Mouse (Mus musculus) heart, embryonic 16.5 days (tissue): ENCODE data around the gene Ralgps1. TPM values are rescaled to one million over a fixed set of nuclear protein-coding genes. Genes with fewer than 3 reads are reported as not detected.
A peak's percentile ranks its signal among the peaks of the same experiment; 100 is the strongest.

ENCODE experiments used
- ATAC-seq: fragments of 200-750 bp; cut with Nextera tagmentation; replicated peaks from 2 replicates; pipeline ENCODE4 v1.8.0; 2017; ENCODE audit warnings: moderate number of reproducible peaks; ENCODE audit not compliant: insufficient read depth, low FRiP score; ENCODE audit errors: extremely low read depth
- H3K27ac ChIP-seq: fragments of 300-500 bp; sonication (generic); 2 replicates; pipeline ENCODE4 v1.5.1; 2014; ENCODE audit warnings: mild to moderate bottlenecking, low read length, control low read depth, moderate library complexity
- H3K27me3 ChIP-seq: fragments of 300-500 bp; sonication (generic); 2 replicates; pipeline ENCODE4 v1.6.1; 2014; ENCODE audit warnings: low read length, mixed read lengths; ENCODE audit not compliant: control insufficient read depth, insufficient read depth
- H3K36me3 ChIP-seq: fragments of 300-500 bp; sonication (generic); 2 replicates; pipeline ENCODE4 v1.6.1; 2014; ENCODE audit not compliant: control insufficient read depth, insufficient read depth
- H3K4me1 ChIP-seq: fragments of 300-500 bp; sonication (generic); 2 replicates; pipeline ENCODE4 v1.6.1; 2014; ENCODE audit warnings: low read length, mixed read lengths; ENCODE audit not compliant: control insufficient read depth, insufficient read depth
- H3K4me2 ChIP-seq: fragments of 300-500 bp; sonication (generic); 2 replicates; pipeline ENCODE4 v1.6.1; 2014; ENCODE audit warnings: low read depth, mild to moderate bottlenecking, control low read depth, low read length
- H3K4me3 ChIP-seq: fragments of 300-500 bp; sonication (generic); 2 replicates; pipeline ENCODE4 v1.5.1; 2014; ENCODE audit warnings: mild to moderate bottlenecking, control low read depth, low read length
- H3K9ac ChIP-seq: fragments of 300-500 bp; sonication (generic); 2 replicates; pipeline ENCODE4 v1.6.1; 2014; ENCODE audit warnings: low read length, control low read depth
- H3K9me3 ChIP-seq: fragments of 300-500 bp; sonication (generic); replicated peaks from 2 replicates; pipeline ENCODE4 v1.6.1; 2016; ENCODE audit warnings: low read length; ENCODE audit not compliant: control insufficient read depth
- WGBS: fragments of 180-500 bp; shearing (Covaris S2); extraction: QIAGEN DNeasy Blood & Tissue Kit; methylation state at CpG from one replicate; pipeline ENCODE4 v1.1.7; 2014; 5-methylcytosine and 5-hydroxymethylcytosine counted together
- polyA plus RNA-seq: library from polyadenylated mRNA; unstranded; fragments of >200 nt; fragmentation: Nextera tagmentation; extraction: Ambion mirVana; gene quantifications from 2 replicates; pipeline ENCODE4 v1.2.1, GENCODE M21; 2015

Gene Ralgps1
- polyA plus RNA-seq, 1 experiment from 2014 or later = 4.6 TPM

DNA sequence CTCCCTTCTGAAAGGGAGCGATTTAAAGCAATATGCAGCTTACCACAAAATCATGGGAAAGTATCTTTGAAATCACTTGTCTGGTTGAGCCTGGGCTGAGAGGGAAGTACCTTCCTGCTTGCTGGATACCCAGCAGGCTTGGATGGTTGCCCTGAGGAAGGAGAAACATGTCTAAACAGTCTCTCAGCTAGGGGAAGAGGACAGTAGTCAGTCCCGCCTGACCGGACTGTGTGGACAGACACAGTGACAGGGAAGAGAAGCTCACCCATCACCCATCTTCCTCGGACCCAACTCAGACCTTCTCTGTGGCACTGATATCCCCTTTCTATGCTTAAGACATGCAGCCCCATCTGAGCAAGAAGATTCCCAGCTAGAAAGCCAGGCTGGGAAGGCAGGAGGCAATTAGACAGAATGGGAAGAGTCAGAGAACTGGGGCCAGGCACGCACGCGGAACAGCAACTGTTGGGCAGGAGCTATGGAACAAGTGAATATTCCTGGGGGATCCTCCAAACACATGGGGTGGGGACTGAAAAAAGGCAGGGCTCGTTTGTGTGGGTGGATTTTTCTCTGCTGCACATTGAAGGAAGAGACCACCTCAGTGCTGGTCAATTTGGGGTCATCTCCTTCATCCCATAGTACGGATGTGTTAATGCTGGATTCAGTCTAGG is 116.8 kb downstream of the Ralgps1 start:
- no peak for ATAC-seq
- Histone ChIP-seq H3K4me2 (no peak overlapping the region), H3K27me3 (no peaks in the 10 kb centered on the region), H3K27ac (peak overlapping the region; percentile 89), H3K4me3 (no peak overlapping the region), H3K9me3 (no peaks in the 10 kb centered on the region), H3K4me1 (peaks cover 53% of the 10 kb centered on the region), H3K9ac (peak overlapping the region; percentile 44; the same call in 1 of the 2 replicates), H3K36me3 (no peaks in the 10 kb centered on the region)
- 64% methylated on average over 9 of the region's 9 CpGs for WGBS

DNA sequence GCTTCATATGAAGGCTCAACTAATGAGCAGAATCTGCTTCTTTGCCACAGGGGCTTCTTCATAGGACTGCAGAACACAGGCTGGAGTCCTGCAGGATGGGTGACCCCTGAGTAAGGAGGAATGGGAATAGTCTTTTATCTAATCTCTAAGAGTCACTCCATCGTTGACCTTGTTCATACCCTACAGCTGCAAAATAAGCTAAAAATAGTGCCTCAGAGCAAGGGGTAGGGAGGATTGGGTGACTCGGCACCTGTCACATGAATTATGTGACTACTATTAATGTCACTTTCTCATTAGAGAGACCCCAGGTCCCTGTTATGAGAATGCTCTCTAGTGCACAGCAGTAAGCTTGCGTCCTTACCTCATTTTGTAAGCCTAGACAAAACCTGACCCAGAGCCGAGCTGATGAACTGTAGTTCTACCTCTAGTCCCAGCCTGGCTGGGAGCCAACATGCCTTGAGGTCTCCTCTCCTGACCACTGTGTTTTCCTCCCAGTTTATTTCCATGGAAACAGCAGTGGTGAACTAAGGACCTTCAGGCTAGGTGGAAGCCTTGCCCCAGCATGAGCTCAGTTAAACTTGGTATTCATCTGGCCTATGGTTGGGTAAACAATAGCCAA is 117.6 kb downstream of the Ralgps1 start:
- no peaks in the 10 kb centered on the region for H3K27me3 ChIP-seq
- WGBS = 17% methylated on average over 4 of the region's 4 CpGs
- peak overlapping the region; percentile 89 for H3K27ac ChIP-seq
- no peaks in the 10 kb centered on the region for H3K36me3 ChIP-seq
- H3K4me2 ChIP-seq = peak overlapping the region; percentile 35; the same call in 1 of the 2 replicates
- H3K4me3 ChIP-seq = no peak overlapping the region
- peaks cover 57% of the 10 kb centered on the region for H3K4me1 ChIP-seq
- no peaks in the 10 kb centered on the region for H3K9me3 ChIP-seq
- ATAC-seq = peak; percentile 77
- H3K9ac ChIP-seq = 0 out of 2 replicates have a peak overlapping the region, but pooled peaks have one; percentile 28

DNA sequence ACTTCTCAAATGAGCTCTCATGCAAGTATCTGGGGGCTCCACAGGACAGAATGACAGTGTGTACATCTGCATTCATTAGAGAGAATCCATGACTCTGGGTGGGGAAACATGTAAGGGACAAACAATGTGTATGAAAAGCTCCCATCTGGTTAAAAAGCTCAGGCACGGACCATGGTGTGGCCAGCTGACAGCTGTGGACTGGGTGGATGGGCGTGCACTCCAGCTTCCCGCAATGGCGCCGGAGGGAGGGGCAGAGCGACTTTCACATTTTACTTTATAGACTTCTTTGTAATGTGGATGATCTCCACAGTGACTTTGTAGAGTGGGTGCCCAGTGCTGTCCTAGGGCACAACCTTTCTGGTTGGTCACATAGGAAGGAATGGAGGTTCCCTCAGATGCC is 118.5 kb downstream of the Ralgps1 start:
- 89% methylated on average over 6 of the region's 6 CpGs for WGBS

DNA sequence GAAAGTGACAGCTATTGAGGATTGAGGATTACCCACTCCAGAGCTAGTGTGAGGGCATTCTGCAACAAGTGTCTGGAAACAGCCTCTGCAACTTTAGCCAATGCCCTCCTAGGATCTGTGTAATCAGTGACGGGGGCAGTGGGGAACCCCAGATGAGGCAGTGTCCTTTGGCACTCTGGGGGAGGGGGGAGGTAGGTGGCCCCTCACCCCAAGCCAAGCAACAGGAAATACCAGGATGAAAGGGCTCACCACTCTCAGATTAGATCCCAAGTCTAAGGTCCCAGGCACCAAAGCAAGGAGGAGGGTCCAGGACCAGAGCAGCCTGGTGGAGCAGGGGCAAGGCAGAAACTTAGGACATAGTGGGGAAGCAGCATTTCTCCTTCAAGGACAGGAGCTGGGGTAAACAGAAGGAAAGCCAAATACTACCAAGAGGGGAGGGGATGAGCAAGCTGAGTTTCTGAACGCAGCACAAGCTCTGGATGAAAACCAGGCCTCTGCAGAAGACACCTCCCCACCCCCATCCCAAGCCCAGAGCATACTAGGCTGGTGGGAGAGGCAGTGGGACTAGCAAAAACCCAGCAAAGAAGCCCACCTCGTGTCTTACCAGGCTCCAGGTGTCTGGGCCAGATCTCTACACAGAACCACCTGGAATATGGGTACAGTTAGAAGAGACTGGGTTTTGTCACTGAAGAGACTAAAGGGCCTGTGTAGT is 121.2 kb downstream of the Ralgps1 start:
- WGBS = 27% methylated on average over 3 of the region's 3 CpGs
- Histone ChIP-seq H3K27ac (peak overlapping the region; percentile 72), H3K4me1 (peaks cover 58% of the 10 kb centered on the region), H3K4me2 (no peak overlapping the region), H3K9ac (peak overlapping the region; percentile 39), H3K27me3 (no peaks in the 10 kb centered on the region), H3K36me3 (0 out of 2 replicates have a peak, but pooled peaks cover 2% of the 10 kb centered on the region), H3K4me3 (no peak overlapping the region), H3K9me3 (no peaks in the 10 kb centered on the region)
- ATAC-seq = no peak

More for the DNA sequence above, 118.5 kb downstream of the Ralgps1 start:
- Histone ChIP-seq H3K9me3 (no peaks in the 10 kb centered on the region), H3K4me1 (peaks cover 57% of the 10 kb centered on the region), H3K4me3 (no peak overlapping the region), H3K27me3 (no peaks in the 10 kb centered on the region), H3K27ac (peak overlapping the region; percentile 89), H3K9ac (no peak overlapping the region), H3K4me2 (no peak overlapping the region), H3K36me3 (no peaks in the 10 kb centered on the region)
- ATAC-seq = no peak

DNA sequence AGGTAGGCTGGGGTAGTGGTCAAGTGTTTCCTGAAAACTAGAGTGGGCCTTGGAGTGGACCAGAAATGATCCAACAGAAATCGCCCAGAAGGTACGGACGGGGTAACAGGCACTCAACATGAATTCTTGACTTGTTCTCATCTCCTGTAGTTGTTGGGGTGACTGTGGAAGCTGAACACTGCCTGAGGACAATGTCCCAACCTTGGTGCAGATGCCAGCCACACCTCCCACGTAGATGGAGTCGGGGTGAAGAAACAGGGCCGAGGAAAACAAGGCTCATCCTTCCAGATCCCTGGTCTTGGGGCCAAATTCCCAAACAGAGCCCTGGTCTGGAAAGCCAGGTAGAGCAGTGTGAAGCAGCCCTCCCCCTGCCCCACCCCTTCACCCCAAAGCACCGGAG is 122.7 kb downstream of the Ralgps1 start:
- Histone ChIP-seq H3K4me3 (no peak overlapping the region), H3K9ac (no peak overlapping the region), H3K9me3 (no peaks in the 10 kb centered on the region), H3K27me3 (no peaks in the 10 kb centered on the region), H3K27ac (no peak overlapping the region), H3K4me2 (no peak overlapping the region), H3K4me1 (peaks cover 50% of the 10 kb centered on the region), H3K36me3 (peaks cover 4% of the 10 kb centered on the region; the same call in 1 of the 2 replicates)
- 92% methylated on average over 7 of the region's 7 CpGs for WGBS
- ATAC-seq = no peak

DNA sequence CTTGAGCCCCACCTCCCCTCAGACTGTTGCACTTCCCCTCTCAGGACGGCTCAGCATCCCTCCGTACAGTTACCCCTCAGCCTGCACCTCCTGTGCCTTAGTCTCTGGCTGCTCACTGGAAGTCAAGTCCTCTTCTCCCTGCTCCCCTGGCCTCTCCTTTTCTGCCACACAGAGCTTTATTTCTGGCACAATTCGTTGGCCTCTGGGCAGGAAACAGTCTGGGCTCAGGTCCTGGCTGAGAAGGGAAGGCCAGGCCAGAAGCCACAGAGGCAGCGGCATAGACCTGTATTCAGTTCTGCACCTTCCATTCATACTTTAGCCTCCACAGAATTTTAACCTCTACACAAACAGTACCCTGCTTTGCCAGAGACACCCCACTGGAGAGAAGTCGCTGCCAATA is 124.4 kb downstream of the Ralgps1 start:
- Histone ChIP-seq H3K4me1 (peaks cover 32% of the 10 kb centered on the region), H3K36me3 (peaks cover 6% of the 10 kb centered on the region; the same call in 1 of the 2 replicates)

DNA sequence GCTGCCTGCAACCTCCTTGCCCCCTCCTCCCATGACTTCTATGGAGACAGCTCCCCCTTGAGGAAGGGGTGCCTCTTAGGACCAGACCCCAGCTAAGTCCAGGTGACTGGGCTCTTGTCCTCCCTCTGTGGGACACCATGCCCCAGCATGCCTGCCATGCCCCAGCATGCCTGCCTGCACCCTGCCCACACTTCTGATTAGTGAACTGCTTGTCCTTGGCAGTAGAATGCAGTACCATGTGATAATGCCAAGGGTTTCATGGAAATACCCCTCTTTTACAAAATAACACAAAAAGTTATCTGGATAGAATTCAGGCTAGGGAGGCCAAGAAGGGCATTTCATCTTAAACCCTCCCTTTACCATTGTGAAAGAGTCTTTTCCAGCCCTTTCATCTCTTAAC is 125.9 kb downstream of the Ralgps1 start:
- Histone ChIP-seq H3K4me3 (no peak overlapping the region), H3K9me3 (no peaks in the 10 kb centered on the region), H3K27me3 (no peaks in the 10 kb centered on the region), H3K4me1 (peaks cover 26% of the 10 kb centered on the region), H3K9ac (0 out of 2 replicates have a peak overlapping the region, but pooled peaks have one; percentile 38), H3K36me3 (peaks cover 8% of the 10 kb centered on the region; the same call in 1 of the 2 replicates), H3K4me2 (no peak overlapping the region), H3K27ac (peak overlapping the region; percentile 28; the same call in 1 of the 2 replicates)
- no peak for ATAC-seq

More for the DNA sequence above, 124.4 kb downstream of the Ralgps1 start:
- H3K4me3 ChIP-seq = no peak overlapping the region
- H3K27me3 ChIP-seq = no peaks in the 10 kb centered on the region
- ATAC-seq = no peak
- no peak overlapping the region for H3K9ac ChIP-seq
- 73% methylated on average over 5 of the region's 5 CpGs for WGBS
- no peaks in the 10 kb centered on the region for H3K9me3 ChIP-seq
- no peak overlapping the region for H3K4me2 ChIP-seq
- H3K27ac ChIP-seq = no peak overlapping the region

DNA sequence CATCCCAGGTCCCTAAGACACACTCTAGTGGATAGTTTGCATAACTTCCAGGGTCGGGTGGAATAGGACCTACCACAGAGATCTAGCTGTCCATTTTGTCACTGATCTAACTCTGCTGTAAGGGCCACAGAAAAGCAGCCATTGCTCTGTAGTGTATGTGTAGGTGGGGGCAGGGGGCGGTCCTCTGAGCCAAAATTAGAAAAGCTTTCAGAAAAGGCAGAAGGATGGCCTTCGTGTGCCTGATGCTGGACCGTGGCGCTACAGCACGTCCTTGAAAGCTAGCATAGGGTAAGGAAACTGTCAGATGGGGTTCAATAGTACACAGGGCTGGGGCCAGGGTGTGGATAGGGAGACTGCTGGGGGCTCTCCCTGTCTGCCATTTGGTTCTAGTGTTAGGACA is 126.4 kb downstream of the Ralgps1 start:
- no peak overlapping the region for H3K4me3 ChIP-seq
- H3K27ac ChIP-seq = peak overlapping the region; percentile 28
- 0 out of 2 replicates have a peak, but pooled peaks have one; percentile 21 for ATAC-seq

More for the DNA sequence above, 126.4 kb downstream of the Ralgps1 start:
- Histone ChIP-seq H3K27me3 (no peaks in the 10 kb centered on the region), H3K4me2 (no peak overlapping the region), H3K9ac (0 out of 2 replicates have a peak overlapping the region, but pooled peaks have one; percentile 38), H3K36me3 (peaks cover 8% of the 10 kb centered on the region; the same call in 1 of the 2 replicates), H3K9me3 (no peaks in the 10 kb centered on the region), H3K4me1 (peaks cover 22% of the 10 kb centered on the region)
- 37% methylated on average over 6 of the region's 6 CpGs for WGBS
